Mouse (Mus musculus) retina, adult 2 months (tissue): ENCODE results near the gene St3gal3.

Source experiments
- DNase-seq: peaks from one replicate; pipeline ENCODE4 v3.0.0-alpha.2; 2012; ENCODE audit warnings: low read depth, low spot score

The St3gal3 gene

GRCm38 (mm10) chr4:118141511-118141910, 6.8 kb upstream of the St3gal3 start:
- no peak for DNase-seq

DNA sequence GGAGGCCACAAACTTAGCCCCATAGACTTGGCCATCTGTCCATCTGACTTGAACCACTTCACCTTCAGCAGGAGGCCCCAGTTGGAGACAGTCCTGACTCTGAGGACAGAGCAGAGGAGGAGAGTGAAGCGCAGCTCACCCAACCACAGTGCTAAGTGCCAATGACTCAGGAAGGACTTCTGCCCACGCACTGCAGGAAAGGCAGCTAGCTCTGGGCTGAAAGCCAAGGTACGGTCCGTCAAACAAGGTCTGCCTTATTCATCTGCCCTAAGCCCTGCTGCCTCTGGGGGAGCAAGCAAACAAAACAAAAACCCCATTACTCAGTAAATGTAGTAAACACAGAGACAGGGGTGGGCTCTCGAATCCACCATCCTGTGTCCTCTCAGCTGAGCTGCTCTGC, 4.2 kb upstream of the St3gal3 start:
- DNase-seq, result no peak

- no peak for DNase-seq
Measured at GRCm38 (mm10) chr4:118137857-118138256, 3.1 kb upstream of the St3gal3 start.

- DNase-seq, result no peak
Measured at GRCm38 (mm10) chr4:118137311-118137710, 2.6 kb upstream of the St3gal3 start.

- no peak for DNase-seq
Measured at GRCm38 (mm10) chr4:118135414-118135813, 700 bp upstream of the St3gal3 start.

- no peak for DNase-seq
Measured at GRCm38 (mm10) chr4:118131329-118131728, 3.4 kb downstream of the St3gal3 start.

GRCm38 (mm10) chr4:118123030-118123704, 11.5 kb downstream of the St3gal3 start:
- no peak for DNase-seq

GRCm38 (mm10) chr4:118122078-118122477, 12.6 kb downstream of the St3gal3 start:
- no peak for DNase-seq

GRCm38 (mm10) chr4:118117565-118117964, 17.1 kb downstream of the St3gal3 start:
- no peak for DNase-seq

- DNase-seq, result no peak
Measured at GRCm38 (mm10) chr4:118116098-118116497, 18.6 kb downstream of the St3gal3 start.

DNA sequence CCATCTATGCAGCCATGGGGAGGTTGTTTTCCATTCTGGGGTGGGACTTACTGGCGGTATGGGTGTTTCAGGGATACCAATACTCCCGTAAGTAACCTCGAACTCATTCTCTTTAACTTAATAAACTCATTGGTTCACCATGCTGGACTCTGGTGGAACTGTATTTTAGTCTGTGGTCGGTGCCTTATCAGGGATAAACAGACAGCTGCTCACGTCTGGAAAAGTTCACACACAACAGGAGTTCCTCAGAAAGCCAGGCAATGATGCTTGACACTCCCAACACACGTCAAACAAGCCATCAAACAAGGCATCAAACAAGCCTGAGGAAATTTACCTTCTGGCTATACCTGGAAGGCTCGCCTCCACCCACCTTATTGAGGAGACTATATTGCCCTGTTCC, 19.6 kb downstream of the St3gal3 start:
- DNase-seq, result no peak

GRCm38 (mm10) chr4:118112601-118113000, 22.1 kb downstream of the St3gal3 start:
- DNase-seq, result no peak

GRCm38 (mm10) chr4:118109649-118110048, 25.1 kb downstream of the St3gal3 start:
- DNase-seq, result no peak

DNA sequence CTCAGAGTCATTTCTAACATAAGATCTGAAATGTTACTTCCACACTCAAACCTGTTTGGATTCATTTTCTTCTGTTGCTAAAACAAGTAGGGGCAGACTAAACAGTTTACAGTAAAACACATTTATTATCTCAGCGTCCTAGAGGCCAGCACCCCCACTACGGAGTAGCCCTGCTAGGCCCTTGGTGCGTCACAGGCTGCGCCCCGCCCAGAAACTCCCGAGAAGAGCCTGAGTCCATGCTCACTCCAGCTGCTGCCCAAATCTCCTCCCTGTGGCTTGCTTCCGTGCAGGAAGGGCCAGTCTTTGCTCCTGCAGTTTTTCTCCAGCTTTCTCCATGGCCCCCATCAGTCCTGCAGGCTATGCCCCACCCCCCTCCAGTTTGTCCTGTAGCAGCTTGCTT, 25.9 kb downstream of the St3gal3 start:
- no peak for DNase-seq

DNA sequence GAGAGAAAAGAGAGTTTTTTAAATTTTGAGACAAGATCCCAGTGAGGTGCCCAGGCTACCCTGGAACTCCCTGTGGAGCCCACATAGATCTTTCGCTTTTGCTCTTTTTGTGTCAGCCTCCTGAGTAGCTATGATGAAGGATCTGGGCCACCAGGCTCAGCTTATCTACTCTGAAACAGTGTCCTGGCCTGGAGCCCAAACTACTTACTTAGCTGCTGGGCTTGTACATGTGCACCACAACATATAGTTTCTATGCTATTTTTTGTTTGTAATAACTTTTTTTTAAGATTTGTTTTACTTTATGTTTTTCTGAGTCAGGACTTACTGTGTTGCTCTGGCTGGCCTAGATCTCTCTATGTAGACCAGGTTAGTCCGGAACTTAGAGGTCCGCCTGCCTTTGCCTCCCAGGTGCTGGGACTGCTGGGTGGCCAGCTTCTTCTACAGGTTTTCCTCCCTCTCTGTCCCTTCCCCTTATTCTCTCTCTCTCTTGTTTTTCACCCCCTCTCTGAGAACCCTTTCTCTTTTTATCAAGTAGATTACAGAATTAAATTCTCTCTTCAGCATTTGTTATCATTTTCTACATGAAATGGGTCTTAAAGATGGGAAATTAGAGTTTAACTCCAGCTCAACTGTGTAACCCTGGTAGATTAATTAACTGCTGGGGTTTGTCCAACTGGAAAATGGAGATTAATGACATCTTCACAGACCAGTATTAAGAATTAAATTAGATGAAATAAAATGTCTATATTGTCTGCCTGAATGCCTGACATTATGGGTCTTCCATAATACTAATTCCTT, 29.3 kb downstream of the St3gal3 start:
- no peak for DNase-seq

- no peak for DNase-seq
Measured at GRCm38 (mm10) chr4:118103280-118103830, 31.4 kb downstream of the St3gal3 start.

DNA sequence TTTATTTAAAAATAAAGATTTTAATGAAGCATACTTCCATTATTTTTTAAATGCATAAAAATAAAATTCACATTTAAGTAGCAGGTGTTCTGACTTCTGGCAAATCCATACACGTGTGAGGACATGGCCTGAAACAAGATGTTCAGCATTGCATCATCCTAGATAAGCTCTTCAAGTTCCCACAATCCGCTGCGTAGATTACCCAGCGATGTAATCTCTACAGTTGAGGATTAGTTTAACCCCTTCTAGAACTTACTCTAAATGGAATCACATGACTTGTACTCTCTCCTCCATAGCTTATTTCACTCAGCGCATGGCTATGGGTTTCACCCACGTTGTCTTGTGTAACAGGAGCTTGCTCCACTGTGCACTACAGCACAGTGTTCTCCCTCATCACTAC, 33.2 kb downstream of the St3gal3 start:
- peak; percentile 26 for DNase-seq

DNA sequence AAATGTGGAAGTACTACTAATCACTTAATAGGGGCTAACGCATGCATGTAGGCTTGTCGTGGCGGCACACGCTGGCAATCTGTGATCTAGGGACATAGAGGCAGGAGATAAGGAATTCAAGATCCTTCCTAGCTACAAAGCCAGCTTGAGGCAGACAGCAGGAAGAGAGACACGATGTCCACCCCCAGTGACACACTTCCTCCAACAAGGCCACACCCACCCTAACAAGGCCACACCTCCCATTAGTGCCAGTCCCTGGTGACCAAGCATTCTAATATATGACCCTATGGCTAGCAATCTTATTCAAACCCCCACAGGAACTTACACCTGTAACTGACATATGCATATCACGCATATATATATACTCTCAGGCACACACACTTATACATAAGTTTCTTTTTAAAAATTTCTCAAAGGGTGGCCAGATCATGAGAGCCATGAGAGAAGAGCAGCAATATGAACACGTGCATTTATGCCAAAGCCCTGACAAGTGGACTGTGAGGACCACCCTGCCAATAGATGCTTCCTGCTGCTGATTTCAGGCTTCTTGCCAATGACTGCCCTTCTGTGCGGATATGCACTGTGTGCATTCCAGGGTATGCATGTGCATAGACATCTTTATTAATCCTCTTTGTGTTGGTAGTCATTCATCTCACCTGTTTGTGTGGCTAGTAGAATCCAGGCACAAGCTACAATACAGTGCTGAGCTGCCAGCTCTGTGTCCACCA, 34.9 kb downstream of the St3gal3 start:
- DNase-seq, result no peak

DNA sequence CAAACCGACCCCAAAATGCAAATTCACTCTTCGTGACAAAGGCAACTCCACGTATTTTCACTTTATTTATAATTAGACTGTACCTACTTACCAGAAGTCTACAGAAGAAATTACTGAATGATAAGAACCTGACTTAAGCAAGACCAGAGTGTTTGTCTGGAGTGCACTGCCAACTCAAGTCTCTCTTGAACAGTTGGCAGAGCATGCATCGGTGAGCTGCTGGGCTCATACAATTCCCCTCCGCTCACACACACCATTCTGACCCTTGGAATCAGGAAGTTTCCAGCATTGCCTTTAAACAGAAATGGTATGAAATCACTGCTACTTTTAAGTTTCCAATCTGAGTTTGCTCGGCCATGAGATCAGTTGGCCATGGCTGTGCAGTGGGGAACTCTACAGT, 36.1 kb downstream of the St3gal3 start:
- no peak for DNase-seq

GRCm38 (mm10) chr4:118096069-118096468, 38.6 kb downstream of the St3gal3 start:
- DNase-seq, result no peak

DNA sequence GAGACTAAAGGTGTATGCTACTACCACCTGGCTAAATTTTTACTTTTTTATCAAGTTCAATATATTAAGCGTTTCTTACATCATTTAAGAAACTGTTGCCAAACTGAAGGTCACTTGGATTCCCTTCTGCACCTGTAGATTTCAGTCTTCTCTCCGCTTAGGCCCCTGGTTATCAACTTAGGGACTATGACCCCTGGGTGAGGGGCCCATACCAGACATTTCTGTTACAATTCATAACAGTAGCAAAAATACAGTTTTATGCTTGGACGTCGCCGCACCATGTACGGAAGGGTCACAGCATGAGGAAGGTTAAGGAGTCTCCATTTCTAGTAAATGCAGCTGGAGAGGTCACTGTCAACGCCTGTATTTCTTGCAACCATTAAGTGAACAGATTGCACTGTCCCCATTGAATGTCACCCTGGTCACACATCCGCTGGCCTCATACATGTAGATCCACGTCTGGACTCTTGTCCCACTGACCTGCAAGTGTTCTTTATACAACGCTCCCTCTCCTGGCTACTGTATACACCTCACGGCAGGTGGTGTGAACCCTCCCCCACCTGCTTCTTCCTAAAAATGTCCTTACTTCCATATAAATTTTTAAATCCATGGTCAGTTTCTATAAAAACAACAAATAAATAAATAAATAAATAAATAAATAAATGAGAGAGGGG, 41.8 kb downstream of the St3gal3 start:
- DNase-seq, result no peak

DNA sequence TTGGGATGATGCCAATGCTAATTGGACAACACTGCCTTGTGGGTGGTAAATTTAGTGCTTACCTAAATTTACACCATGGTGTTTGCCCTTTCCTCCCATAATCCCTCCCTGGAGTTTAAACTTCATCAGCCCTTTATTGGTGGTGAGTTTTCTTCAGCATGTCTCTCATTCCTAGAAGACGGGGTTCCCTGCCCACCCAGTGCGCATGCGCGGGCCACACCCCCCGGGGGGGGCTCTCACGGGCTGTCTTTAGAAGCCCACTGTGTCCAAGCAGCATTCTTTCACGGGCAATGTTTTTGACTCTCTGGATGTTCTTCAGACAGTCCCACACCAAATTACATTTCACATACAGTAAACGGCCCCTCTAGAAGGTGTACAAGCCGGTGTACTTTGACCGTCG, 44.3 kb downstream of the St3gal3 start:
- no peak for DNase-seq
